ENCODE assay signal across 8 mouse cellular contexts in genomic region chr11:29373396-29374273, GRCm38 (mm10). TPM values are rescaled to one million over a fixed set of nuclear protein-coding genes. Genes with fewer than 3 reads are reported as not detected.
DNase-seq lines count a peak whose midpoint lies in the region; ATAC-seq and TF ChIP-seq lines count a peak whose summit lies in the region.

Ccdc88a (plus strand) TSS chr11:29373658.

- DNase-seq in CD4-positive helper T cell, adult 2 months (ENCODE audit: low read depth, low spot score): peak; percentile 90
- DNase-seq in brain, embryonic 18.5 days (ENCODE audit: low read depth, low spot score): peak; percentile 92
- peak; percentile 95 for DNase-seq in kidney, postnatal 0 days (ENCODE audit: low spot score)
- DNase-seq in liver, embryonic 11.5 days (ENCODE audit: low spot score): peak; percentile 97
- peak; percentile 83 for DNase-seq in naive thymus-derived CD4-positive, alpha-beta T cell, adult 2 months (ENCODE audit: low read depth)

- no peaks in the 10 kb centered on the region for H3K9me3 ChIP-seq in heart, embryonic 12.5 days (replicated peaks)
- no peaks in the 10 kb centered on the region for H3K9me3 ChIP-seq in kidney, postnatal 0 days (replicated peaks; ENCODE audit: low read length)
- no peaks in the 10 kb centered on the region for H3K9me3 ChIP-seq in liver, embryonic 11.5 days (ENCODE audit: control insufficient read depth, low read length)
- no peaks in the 10 kb centered on the region for H3K9me3 ChIP-seq in stomach, embryonic 14.5 days (ENCODE audit: control insufficient read depth, low read depth, low read length)

- under 1% methylated on average over 107 of the region's 107 CpGs for WGBS in heart, embryonic 12.5 days
- under 1% methylated on average over 99 of the region's 107 CpGs for WGBS in kidney, postnatal 0 days
- WGBS in liver, embryonic 11.5 days: under 1% methylated on average over 105 of the region's 107 CpGs
- WGBS in stomach, embryonic 14.5 days: under 1% methylated on average over 81 of the region's 107 CpGs

- peak within 1 kb of the TSS; percentile 86 for H3K4me3 ChIP-seq in heart, embryonic 12.5 days
- peak within 1 kb of the TSS; percentile 97 for H3K4me3 ChIP-seq in kidney, postnatal 0 days (replicated peaks; ENCODE audit: low read depth, low read length)
- peak within 1 kb of the TSS; percentile 80 for H3K4me3 ChIP-seq in liver, embryonic 11.5 days (ENCODE audit: low read depth, low read length)
- H3K4me3 ChIP-seq in stomach, embryonic 14.5 days (ENCODE audit: low read depth, low read length): peak within 1 kb of the TSS; percentile 90

- 0 out of 2 replicates have a peak, but pooled peaks cover 6% of the 10 kb centered on the region for H3K27me3 ChIP-seq in heart, embryonic 12.5 days (replicated peaks)
- no peaks in the 10 kb centered on the region for H3K27me3 ChIP-seq in kidney, postnatal 0 days (ENCODE audit: insufficient read depth, low read length)
- H3K27me3 ChIP-seq in liver, embryonic 11.5 days (replicated peaks; ENCODE audit: control insufficient read depth, insufficient read depth, low read length): no peaks in the 10 kb centered on the region
- H3K27me3 ChIP-seq in stomach, embryonic 14.5 days (ENCODE audit: control insufficient read depth, insufficient read depth, low read length): no peaks in the 10 kb centered on the region

- H3K36me3 ChIP-seq in heart, embryonic 12.5 days: peaks cover 4% of the 10 kb centered on the region; the same call in 1 of the 2 replicates
- no peaks in the 10 kb centered on the region for H3K36me3 ChIP-seq in kidney, postnatal 0 days (ENCODE audit: insufficient read depth, low read length)
- no peaks in the 10 kb centered on the region; the same call in 1 of the 2 replicates for H3K36me3 ChIP-seq in liver, embryonic 11.5 days (ENCODE audit: control insufficient read depth, insufficient read depth, low read length)
- no peaks in the 10 kb centered on the region for H3K36me3 ChIP-seq in stomach, embryonic 14.5 days (ENCODE audit: control insufficient read depth, insufficient read depth, low read length)

- TF ChIP-seq CTCF in kidney, postnatal 0 days (IDR thresholded peaks at IDR 0.05; ENCODE audit: low read depth): peak; percentile 46

- H3K4me1 ChIP-seq in heart, embryonic 12.5 days (replicated peaks): peaks cover 12% of the 10 kb centered on the region
- no peaks in the 10 kb centered on the region for H3K4me1 ChIP-seq in kidney, postnatal 0 days (replicated peaks; ENCODE audit: insufficient read depth, low read length)
- H3K4me1 ChIP-seq in liver, embryonic 11.5 days (replicated peaks; ENCODE audit: control insufficient read depth, insufficient read depth, low read length): no peaks in the 10 kb centered on the region
- H3K4me1 ChIP-seq in stomach, embryonic 14.5 days (ENCODE audit: control insufficient read depth, insufficient read depth, low read length): no peaks in the 10 kb centered on the region

- ATAC-seq in erythroid progenitor cell, adult 5-6 weeks (replicated peaks; ENCODE audit: low FRiP score, poor library complexity, severe bottlenecking): peak; percentile 95
- peak; percentile 95 for ATAC-seq in heart, embryonic 12.5 days (ENCODE audit: insufficient number of reproducible peaks, low FRiP score)
- peak; percentile 97 for ATAC-seq in kidney, postnatal 0 days (replicated peaks; ENCODE audit: low FRiP score, low read depth)
- peak; percentile 93 for ATAC-seq in liver, embryonic 11.5 days (replicated peaks; ENCODE audit: low FRiP score)
- ATAC-seq in stomach, embryonic 14.5 days (ENCODE audit: insufficient number of reproducible peaks, insufficient read depth, low FRiP score, low read depth): peak; percentile 94

- peak within 1 kb of the TSS; percentile 69 for H3K4me2 ChIP-seq in heart, embryonic 12.5 days
- peak within 1 kb of the TSS; percentile 76 for H3K4me2 ChIP-seq in kidney, postnatal 0 days (ENCODE audit: low read length)
- H3K4me2 ChIP-seq in liver, embryonic 11.5 days: peak within 1 kb of the TSS; percentile 80
- peak within 1 kb of the TSS; percentile 44 for H3K4me2 ChIP-seq in stomach, embryonic 14.5 days (replicated peaks; ENCODE audit: low read depth, low read length)

- H3K9ac ChIP-seq in heart, embryonic 12.5 days: peak within 1 kb of the TSS; percentile 98
- peak within 1 kb of the TSS; percentile 87 for H3K9ac ChIP-seq in kidney, postnatal 0 days (ENCODE audit: low read depth, low read length)
- peak within 1 kb of the TSS; percentile 81 for H3K9ac ChIP-seq in liver, embryonic 11.5 days (ENCODE audit: low read depth, low read length)
- H3K9ac ChIP-seq in stomach, embryonic 14.5 days (replicated peaks; ENCODE audit: low read depth, low read length): peak within 1 kb of the TSS; percentile 85

- peak within 1 kb of the TSS; percentile 96 for H3K27ac ChIP-seq in heart, embryonic 12.5 days (ENCODE audit: poor library complexity, severe bottlenecking)
- peak within 1 kb of the TSS; percentile 92 for H3K27ac ChIP-seq in kidney, postnatal 0 days
- H3K27ac ChIP-seq in liver, embryonic 11.5 days (ENCODE audit: low read depth, low read length): peak within 1 kb of the TSS; percentile 72
- H3K27ac ChIP-seq in stomach, embryonic 14.5 days (ENCODE audit: low read length): peak within 1 kb of the TSS; percentile 93

RNA-seq across cellular contexts. Expression of gene Ccdc88a, which starts in this region (rescaled TPM):
- 24.3 and 27.8 TPM in 2 replicates for total RNA-seq in erythroid progenitor cell, adult 5-6 weeks (2015; ENCODE audit: low replicate concordance)
- 29.6 and 33.5 TPM in 2 replicates for total RNA-seq in erythroid progenitor cell, adult 5-6 weeks (2017; ENCODE audit: low replicate concordance)
- 31.4 and 32.0 TPM in 2 replicates for polyA plus RNA-seq in heart, embryonic 12.5 days (2016; fragmentation: Nextera tagmentation; extraction: Ambion mirVana)
- 19.5 and 21.8 TPM in 2 replicates for polyA plus RNA-seq in kidney, postnatal 0 days (2015; fragmentation: Nextera tagmentation; extraction: Ambion mirVana)
- 12.8 and 13.5 TPM in 2 replicates for polyA plus RNA-seq in liver, embryonic 11.5 days (2014; fragmentation: Nextera tagmentation; extraction: Ambion mirVana)
- 24.1 and 29.3 TPM in 2 replicates for polyA plus RNA-seq in stomach, embryonic 14.5 days (2014; fragmentation: Nextera tagmentation; extraction: Ambion mirVana)

Comparison
In these comparisons a context has a peak if more than half of its experiments do, and no peak if none do; other contexts are left out.
1. Peak in every context shown above with its lines: DNase-seq, ATAC-seq, H3K4me3 ChIP-seq and H3K27ac ChIP-seq.